Mouse (Mus musculus) ZHBTc4 (cell line): ENCODE measurements around the gene Cdip1.

Experiments used
- DNase-seq: peaks from one replicate; pipeline ENCODE4 v3.0.0-alpha.2; 2011; ENCODE audit warnings: low read depth, low spot score

The Cdip1 gene

DNA sequence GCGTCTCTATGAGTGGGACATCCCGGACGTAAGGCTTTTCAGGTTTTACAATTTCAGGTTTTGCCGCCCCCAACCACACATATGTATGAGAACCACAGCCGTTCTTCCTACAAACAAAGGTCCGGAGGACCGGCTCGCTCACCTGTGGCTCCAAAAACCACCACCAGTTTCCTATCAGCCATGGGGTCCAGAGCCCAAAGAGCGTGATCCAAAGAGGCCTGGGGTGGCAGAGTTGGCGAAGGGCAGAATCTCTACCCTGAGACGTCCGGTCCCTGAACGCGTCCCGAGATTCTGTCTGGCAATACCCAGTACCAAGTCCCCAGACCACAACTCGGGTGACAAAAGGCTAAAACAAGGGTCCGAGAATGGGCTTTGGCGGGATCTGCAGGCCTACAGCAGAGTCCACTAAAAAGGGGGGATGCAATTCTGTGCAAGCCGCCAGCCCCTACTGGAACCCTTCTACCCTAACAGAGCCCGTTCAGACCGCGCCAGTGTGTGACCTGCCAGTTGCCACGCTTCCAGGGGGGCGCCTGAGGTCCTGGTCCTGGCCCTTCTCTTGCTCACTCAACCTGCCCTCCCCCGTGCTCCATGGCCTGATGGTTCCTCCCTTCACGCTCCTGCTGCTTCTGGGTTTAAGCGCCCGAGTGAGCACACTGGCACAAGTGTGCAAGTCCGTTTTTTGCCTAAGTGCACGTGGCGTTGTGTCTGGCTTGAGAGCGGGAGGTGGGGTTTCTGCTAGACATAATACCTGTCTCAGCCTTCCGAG, 71.2 kb downstream of the Cdip1 start, which contains the start of gene Nmral1:
Gene Nmral1 (minus strand): TSS at position 604 of the 766 bp plus-strand sequence.
- peak; percentile 86 for DNase-seq

DNA sequence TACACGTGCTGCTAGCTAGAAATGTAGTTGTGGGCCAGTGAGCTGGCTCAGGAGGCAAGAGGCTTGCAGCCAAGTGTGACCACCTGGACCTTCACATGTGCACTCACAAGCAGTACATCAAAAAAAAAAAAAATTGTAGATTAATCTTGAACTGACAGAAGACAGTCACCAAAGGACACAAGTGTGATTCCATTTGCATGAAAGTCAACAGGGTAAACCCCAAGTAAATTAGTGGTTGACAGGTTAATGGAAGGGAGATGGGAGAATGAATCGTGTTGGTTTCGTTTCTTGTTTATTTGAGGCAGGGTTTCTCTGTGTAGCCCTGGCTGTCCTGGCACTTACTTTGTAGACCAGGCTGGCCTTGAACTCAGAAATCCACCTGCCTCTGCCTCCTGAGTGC, 72.2 kb downstream of the Cdip1 start:
- DNase-seq, result no peak

DNA sequence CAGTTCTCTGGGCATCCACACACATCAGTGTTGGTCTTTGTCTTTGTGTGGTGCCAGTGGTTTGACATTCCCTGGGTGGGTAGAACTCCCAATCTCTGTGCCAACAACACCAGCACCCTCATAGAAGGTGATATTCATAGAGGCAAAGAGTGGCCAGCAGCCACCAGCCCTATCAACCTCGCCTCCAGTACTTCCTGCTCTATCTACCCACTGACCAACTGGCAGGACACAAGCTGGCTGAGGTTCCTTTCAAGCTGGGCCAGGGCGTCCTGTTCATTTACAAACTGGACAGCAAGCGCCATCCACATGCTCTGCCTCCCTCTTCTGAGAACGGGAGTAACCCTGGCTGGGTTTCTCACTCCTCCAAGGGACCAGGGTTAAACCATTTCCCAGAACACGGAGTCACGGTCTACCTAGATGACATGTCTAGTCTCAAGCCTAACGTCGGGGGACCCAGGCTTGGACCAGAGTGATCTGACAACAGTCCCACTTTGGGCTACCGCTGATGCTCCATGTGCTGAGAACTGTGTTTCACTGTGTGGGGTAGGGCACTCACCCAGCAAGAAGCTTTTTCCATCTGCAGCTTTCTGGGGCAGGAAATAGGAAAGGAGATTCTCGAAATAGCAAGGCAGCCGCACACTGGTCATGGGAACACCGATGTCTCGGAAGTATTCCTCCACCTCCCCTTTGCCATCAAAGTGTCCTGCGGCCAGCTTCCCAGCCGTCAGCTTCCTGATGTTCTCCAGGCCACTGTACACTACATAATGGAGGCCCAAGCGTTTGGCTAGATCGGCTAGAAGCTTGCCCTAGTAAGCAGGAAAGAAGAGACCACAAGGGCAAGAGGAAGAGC, 76.0 kb downstream of the Cdip1 start:
- DNase-seq, result no peak

DNA sequence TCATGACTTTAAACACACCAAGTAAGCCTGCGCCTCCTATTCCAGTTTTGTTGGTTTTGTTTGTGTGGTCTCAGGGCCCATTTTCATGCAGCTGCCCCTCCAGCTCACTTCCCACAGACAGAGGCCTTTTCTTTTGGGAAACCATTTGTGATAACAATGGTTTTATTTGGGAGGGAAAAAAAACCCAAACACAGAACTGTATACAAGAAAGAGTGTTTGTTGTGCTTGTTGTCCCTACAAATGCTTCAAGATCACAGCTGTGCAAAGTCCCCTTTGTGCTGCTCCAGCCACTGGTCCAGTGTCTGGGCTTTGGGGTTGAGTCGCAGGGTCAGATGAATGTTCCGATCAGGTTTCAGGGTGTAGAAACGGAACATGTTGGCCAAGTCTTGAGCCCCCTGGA, 78.9 kb downstream of the Cdip1 start:
- DNase-seq, result no peak

DNA sequence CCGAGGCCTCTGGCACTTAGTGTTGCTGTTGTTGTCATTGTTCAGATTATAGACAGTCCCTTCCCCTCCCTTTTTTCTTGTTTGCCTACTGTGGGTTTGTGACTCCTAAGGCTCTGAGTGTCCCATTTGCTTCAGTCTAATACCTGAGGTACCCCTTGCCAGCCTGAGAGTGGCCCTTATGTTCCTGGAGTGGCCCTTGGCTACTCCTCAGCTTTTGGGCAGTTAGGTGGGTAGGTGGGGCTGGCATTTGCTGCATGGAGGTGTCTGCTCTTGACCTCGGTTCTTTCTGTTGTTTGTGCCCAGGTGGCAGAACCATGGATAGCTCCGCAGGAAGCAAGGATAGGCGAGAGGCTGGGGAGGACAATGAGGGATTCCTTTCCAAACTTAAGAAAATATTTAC, 84.6 kb downstream of the Cdip1 start:
- no peak for DNase-seq

DNA sequence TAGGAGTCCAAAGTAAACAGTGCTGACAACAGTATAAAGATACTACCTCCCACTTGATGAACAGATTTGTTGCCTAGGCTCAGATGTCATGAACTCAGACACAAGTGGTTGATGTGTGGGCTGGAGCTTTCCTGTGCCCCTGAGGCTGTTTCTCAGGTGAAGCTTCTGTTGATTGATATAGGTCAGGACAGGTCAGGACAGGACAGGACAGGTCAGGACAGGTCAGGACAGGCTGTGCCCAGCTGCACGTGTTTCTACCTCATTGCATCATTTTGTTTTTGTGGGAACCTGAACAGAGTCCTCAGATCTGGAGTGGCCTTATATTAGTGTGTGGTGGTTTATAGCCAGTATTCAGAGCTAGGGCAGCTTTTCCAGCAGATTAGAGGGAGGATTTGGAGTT, 87.4 kb downstream of the Cdip1 start:
- DNase-seq, result no peak

DNA sequence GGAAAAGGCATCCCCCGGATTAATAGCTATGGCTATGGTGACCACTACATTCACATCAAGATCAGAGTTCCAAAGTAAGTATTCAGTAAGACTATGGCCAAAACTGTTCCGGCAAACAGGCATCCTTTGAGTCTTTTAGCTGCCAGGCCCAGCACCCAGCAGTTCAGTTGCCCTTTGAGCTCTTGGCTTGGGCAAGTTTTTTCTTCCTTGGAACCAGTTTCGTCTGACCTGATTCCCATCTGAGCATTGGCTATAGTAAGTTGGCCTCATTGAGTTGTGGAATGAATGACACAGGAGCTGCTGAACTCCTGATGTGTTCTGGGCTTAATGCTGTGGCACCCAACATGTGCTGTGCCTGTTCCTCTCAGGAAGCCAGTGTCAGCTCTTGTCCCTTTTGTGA, 88.9 kb downstream of the Cdip1 start:
- DNase-seq, result no peak
